Mouse (Mus musculus): ENCODE data around the gene Gpc1.

The Gpc1 gene

DNA sequence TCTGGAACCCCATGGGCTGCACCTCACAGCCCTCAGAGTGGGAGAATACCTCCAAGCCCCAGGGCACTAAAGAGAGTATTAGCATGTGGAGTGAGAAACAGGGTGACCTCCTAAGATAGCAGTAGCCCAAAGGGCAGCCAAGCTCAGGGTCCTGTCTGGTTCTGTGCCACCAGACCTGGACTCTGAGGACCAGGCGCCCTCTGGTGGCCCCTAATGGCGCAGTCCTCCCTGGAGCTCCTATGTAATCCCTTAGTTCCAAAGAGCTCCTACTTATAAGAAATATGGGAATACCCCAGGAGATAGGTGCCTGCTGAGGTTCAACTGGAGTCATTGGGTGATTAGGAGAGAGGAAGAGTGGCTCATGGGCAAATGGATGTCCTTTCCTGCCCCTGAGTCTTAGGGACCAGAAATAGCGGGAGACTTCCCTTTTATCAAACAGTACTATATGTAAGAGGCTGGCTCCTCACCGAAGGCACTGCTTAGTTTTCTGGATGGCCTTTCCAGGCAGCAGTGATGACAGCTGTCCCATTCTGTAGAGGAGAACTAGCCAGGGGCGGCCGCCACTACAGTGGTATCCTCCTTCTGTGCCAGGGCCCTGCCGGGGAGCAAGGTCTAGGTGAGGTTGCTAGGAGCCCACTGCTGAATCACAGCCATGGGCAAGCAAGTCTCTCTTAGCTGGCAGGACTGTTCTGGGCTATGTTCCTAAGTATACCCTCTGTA is 2.7 kb downstream of the Gpc1 start:
- peak; percentile 23 for DNase-seq (ENCODE audit: low spot score)

DNA sequence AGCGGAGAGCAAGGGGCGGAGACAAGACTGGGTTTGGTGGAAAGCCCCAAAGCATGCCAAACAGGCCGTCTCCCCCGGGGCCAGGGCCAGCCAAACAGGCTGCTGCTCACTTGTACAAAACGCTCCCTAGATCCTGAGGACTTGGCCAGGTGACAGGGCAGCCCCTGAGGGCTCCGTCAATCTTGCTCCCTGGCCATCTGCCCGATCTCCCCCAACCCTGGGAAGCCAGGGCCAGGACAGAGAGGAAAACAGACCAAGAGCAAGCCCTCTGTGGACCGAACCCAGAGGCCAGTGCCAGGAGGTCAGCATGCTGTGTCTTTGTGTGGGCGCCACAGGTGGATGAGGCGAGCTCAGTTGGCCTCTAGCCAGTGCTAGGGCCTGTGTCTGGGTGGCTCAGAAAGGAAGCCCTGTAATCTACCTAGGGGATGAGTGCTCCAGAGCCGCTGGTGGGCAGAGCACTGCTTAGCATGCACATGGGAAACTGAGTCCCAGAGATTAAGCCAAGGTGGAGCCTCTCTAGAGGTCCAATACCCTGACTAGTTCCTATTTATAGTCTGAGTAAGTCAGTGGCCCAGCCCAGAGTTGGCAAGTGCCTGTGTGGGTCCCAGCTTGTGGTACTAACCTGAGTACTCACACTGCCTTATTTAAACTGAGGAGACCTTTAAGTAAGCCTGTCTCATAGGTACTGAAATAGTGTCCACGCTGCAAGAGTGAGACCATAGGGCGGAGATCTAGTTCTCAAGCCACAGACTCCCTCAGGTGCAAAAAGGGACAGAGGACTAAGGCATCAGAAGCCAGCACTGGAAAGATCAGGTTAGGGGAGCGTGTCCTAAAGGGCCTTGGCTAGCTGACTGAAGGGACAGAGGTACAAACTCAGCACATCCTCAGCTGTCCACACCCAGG is 6.7 kb downstream of the Gpc1 start:
- no peak for DNase-seq (ENCODE audit: low spot score)

DNA sequence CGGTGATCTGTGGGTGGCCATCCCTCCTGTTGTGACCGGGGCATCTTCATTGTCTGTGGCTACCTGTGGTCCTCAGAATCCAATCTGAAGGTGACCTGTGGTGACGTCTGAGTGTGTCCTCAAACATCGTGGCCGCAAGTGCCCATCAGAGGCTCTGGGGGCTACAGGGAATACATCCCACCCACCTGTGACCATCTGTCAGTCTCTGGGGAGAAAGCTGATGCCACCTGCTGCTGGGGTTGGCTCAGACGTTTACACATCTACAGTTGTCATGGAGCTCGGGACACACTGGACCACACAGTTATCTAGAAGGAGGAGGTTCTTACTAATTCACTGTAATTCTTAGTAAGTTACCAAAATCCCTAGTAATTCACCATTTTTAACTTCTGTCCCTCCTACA is 7.8 kb downstream of the Gpc1 start:
- no peak for DNase-seq (ENCODE audit: low spot score)

DNA sequence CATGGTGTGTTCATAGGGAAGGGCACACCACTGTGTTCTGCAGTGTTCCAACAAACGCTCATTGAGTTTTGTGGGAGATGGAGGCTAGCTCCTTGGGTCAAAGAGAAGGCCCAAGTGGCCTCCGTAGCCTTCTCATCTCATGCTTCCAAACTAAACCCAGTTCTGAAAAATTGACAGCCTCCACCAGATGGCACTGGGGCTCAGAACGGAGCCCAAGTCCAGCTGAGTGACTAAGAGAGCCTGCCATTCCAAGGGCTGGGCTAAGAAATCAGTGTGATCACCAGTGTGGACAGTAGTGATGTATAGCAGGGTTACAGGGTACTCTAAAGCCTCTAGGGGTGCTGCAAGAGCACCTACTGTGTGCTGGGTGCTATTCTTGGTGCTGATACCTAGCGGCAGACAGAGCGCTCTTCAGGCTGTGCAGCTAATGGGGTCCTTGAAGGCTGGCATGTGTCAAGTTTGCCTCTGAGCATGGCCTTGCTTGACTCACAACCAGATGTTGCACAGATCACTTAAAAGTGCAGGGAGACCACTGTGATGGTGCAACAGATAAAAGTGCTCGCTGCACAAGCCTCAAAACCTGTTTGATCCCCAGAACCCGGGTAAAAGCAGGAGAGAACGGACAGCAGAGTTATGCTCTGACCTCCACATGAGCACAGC is 8.9 kb downstream of the Gpc1 start:
- no peak for DNase-seq (ENCODE audit: low spot score)

DNA sequence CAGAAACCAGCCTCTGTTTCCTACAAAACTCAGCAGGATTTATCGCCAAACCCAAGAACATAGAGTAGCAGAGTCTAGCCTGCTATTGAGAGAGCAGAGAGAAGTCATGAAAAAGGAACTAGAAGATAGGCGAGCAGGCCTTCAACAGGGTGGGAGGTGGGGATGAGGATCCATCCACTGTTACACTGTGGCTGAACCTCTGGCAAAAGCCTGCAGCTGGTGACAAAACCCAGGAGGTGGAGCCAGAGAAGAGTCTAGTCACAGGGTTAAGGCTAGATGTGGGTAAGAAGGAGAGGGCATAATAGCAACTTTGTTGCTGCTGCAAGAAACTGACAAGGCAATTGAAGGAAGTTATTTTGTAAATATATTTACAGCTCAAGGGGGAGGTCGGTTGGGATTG is 10.0 kb downstream of the Gpc1 start:
- DNase-seq (ENCODE audit: low spot score): no peak

DNA sequence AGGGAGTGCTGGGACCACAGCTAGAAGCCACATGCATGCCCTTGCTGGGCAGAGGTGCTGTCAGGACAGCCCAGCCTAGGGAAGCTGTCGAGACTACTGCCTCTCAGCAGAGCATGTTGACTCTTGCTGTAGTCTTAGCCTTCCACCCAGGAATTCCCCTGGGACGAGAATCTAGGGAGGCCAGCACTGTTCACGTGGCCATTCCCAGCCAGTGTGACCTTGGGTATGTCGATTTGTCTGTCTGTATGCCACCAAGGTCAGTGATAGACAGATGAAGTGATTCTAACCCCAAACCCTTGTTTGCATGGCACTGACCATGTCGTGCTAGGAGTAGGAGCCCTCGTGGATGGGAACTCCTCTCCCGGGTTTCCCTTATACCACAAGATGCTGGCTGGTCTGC is 14.4 kb downstream of the Gpc1 start:
- no peak for DNase-seq (ENCODE audit: low spot score)

DNA sequence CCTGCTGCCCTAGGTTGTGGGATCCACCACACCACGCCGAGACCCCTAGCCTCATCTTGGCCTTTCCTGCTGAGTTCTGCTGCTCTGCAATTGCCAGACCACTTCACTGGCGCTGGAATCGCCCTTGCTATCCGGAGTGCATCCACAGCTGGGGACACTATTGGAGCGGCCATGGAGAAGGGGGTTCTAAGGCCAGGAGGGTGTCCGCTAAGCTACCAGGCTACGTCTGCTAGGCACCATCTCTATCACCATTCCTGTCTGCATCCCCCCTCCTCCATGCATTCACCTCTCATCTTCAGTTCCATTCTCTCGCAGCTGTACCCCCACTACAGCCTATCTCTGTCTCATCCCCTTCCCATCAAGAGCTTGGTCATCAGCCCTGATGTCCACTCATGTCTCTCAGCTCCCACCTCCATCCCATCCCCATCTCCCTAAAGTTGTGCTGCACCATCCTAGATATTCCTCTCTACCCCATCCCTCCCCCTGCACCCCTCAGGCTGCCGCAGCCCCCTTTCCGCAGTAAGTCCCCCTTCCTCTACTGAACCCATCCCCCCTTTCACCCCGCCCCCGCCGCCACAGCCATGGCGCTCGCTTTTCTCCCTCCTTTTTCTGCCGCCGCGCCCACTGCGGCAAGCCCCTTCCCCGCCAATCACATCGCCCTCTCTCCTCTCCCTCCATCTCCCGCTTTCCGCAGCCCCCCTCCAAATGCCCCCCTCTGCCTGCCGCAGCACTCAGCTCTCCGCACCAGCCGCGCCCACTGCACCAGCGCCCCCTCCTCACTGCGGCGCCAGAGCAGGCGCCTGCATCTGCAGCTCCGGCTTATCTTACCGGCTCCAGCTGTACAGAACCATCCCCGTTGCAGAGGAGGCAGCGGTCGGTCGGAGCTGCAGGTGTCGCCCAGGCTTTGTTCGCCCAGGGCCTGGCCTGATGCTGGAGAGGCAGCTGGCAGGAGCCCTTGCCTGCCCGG is 16.7 kb downstream of the Gpc1 start:
- no peak for DNase-seq (ENCODE audit: low spot score)

DNA sequence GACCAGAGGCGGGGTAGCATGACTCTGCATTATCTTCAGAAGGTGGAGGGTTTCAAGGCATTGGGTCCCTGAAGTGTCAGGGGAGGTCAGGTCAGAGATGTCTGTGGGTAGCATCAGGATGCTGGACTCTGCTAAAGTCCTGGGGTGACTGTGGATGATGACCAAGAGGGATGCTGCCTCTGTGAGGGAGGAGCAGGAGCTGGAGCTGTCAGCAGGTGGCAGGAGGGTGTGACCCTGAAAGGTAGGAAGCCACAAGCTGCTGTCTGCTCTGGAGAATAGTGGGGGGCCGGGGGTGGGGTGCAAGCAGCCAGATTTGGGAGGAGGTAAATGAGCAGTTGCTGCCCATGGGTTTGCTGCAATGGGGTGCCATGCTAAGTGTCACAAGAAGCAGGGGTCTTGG is 18.0 kb downstream of the Gpc1 start:
- DNase-seq (ENCODE audit: low spot score): no peak

DNA sequence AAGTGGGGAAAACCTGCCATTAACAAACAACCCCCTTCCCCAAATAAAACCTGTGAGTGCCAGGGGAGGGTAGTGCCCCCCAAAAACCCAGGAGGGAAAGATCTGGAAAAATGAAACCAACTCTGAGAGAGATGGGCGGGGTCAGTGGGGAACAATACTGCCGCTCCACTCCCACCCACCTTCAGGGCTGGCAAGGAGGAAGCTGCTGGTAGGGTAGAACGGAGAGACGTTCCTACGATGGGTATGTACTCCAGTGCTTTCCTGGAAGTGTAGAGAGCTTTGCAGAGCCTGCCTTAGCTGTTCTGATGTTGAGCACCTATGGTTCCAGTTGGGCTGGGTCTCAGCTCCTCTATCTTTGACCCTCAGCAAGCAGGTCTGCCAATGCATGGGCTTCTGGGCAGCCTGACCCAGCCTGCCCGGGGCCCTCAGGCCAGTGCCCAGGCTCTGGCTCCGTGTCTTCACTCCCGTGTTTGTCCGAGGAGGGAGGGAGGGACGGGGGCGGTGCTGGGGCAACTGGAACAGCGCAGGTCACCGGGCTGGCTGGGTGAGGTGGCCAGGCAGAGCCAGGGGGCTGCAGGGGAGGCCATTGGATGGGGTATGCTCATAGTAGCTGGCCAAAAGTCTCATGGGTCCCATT is 18.6 kb downstream of the Gpc1 start:
- DNase-seq (ENCODE audit: low spot score): no peak

DNA sequence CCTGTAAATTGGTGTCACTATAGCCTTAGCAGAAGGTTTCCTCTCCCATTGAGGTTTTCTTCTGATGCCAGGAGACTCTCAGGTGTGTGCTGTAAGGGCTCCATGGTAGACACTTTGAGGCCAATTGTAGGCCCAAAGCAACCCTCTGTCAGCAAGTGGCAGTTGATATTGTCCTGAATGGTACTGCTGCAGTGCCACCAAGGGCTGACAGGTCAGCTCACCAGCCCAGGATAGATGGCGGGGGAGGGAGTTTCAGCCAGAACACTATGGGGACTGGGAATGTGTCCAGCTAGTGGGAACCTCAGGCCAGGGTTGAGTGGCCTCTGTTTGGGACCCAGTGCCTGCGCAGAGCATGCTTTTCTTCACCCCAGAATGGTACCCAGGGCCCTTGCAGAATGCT is 21.0 kb downstream of the Gpc1 start:
- DNase-seq (ENCODE audit: low spot score): no peak

DNA sequence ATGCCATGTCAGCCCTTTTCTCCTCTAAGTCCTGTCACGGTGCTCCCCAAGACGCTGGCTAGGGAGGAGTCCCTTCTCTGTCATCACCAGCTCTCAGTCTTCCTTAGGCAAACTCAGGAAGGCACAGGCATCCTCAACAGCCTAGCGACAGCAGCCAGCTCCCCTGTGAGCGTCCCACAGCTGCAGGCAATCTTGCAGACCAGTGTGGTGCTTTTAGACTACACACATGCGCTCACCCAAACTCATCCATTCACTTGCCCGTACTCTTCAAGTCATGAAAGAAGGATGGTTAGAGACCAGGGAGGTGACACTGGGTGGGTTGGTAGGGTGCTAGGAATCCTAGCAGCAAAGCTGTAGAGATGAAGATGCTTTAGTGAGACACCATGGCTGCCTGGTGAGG is 30.1 kb downstream of the Gpc1 start:
- DNase-seq (ENCODE audit: low spot score): no peak

DNA sequence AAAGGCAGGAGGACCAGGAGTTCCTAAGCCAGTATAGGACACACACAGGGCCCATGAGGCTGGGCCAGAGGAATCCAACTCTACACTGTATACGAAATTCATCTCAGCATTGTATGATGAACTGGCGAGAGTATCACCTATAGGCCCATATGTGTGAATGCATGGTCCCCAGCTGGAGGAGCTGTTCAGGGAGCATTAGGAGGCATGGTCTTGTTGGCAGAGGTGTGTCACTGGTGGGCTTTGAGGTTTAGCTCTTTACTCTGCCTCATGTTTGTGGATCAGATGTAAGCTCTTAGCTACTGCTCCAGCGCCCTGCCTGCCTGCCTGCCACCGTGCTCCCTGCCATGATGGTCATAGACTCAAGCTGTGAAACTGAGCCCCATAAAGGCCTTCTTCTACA is 31.8 kb downstream of the Gpc1 start:
- DNase-seq (ENCODE audit: low spot score): no peak

DNA sequence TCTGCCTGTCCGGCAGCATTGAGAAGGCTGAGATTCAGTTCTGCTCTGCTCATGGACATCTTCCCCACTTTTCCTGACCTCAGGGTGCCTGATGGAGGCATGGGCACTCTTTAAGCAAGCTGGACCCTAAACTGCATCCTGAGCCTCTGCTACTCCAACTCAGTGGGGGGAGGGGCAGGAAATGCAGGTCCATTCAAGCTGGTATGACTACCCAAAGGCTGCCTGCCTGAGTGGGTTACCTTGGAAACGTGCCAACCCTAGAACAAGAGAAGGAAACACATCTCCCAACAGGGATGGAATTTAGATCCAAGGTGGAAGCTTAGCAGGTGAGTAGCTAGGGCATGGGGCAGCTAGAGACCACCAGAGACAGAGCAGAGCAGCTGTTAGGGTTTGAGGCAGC is 34.7 kb downstream of the Gpc1 start:
- no peak for DNase-seq (ENCODE audit: low spot score)

DNA sequence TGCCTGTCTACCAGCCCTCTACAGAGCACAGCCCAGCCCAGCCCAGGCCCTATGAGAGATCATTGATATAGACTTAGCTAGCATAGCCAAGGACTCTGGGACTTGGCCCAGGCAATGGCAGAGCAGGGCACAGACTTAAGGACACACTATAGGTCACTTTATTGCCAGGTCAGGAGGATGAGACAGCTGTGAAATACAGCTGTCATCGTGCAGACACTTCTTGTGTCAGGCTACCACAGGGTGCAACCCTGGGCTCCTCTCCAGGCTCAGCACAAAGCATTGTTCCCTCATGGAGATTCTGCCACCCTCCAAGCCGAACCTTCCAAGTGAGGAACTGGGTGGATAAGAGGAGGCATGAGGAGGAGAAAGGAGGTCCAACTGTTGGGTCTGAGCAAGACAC is 38.5 kb downstream of the Gpc1 start:
- DNase-seq (ENCODE audit: low spot score): no peak

DNA sequence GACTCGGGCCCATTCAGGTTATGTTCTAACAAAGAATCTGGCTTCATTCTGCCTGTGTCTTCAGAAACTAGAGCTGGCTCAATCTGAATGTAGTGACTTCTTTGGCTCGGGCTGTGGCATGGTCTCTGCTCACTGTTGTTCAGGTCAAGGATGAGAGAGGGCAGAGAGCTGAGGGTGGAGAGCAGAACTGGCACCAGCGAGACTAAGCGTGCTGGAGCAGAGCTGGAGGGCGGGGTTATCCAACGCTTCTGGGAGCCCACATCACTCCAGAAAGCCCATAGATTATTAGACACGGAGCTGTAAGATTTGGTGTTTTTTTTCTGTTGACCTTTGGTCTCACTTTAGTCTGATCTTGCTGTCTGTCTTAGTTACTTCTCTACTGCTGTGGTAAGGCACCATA is 41.2 kb downstream of the Gpc1 start:
- no peak for DNase-seq (ENCODE audit: low spot score)

DNA sequence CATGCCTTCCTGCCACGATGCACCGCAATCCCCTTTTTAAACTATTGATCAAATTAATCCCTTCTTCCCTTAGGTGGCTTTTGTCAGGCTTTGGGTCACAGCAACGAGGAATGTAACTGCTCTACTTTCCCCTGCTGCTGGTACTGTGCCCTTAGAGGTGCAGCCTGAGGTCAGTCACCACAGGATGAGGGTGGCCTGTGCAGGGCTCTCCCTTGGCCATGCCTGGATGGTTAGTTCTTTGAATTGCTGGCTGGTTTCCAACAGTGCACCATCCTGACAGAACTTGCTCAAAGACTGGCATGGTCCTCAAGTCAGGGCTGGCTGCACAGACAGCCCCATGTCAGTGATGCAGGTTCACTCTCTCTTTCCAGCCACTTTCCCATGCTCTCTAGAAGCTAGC is 42.6 kb downstream of the Gpc1 start:
- DNase-seq (ENCODE audit: low spot score): no peak

DNA sequence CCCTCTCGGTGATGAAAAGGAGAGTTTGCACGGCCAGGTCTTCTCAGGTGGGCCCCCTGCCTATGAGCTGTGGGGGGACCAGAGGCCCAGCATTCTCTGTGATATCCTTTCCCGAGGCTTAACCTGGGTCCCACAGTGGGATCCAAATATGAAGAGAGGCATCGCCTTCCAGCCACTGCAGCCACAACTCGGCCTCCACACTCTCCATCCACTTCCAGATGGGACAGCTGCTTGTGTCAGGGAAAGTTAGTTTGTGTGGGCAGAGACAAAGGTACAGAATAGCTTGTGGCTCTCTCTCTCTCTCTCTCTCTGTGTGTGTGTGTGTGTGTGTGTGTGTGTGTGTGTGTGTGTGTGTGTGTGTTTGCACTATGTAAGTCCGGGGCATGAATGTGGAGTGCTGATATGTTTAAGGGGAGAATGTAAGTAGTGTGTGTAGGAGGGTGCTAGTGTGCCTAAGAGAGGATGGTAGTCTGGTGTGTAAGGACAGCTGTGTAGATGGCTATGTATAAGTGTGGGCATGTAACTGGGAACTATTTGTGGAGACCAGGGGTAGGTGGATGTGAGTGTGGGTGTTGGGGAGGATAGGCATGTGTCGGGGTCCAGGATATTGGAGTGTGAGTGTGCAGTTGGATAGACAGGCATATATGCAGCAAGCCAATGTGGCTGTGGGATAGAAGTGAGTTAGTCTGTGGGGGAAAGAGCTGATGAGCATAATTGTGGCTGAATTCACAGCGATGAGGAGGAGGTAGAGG is 44.1 kb downstream of the Gpc1 start:
- no peak for DNase-seq (ENCODE audit: low spot score)

DNA sequence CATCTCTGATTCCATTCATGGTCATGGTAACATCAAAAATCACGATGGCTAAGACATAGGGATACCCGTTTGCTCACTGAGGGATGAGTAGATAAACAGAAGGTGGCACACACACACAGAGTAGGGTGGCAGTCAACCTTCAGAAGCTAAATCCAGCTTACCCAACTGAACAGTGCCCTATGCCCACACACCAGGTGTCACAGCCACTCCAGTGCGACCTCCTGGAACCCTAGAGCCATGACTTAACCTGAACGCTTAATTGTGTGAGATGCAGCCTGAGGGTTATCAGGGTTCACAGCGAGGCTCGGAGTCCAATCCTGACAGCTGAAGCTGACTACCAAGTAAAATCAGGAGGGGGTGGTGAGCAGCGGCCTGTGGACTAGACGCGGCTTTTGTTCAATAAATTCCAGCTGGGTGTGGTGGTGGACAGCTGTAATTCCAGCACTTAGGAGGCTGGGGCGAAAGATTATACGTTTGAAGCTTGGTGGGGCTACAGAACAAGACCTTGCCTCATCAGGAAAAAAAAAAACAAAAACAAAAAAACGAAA is 46.1 kb downstream of the Gpc1 start:
- DNase-seq (ENCODE audit: low spot score): no peak

DNA sequence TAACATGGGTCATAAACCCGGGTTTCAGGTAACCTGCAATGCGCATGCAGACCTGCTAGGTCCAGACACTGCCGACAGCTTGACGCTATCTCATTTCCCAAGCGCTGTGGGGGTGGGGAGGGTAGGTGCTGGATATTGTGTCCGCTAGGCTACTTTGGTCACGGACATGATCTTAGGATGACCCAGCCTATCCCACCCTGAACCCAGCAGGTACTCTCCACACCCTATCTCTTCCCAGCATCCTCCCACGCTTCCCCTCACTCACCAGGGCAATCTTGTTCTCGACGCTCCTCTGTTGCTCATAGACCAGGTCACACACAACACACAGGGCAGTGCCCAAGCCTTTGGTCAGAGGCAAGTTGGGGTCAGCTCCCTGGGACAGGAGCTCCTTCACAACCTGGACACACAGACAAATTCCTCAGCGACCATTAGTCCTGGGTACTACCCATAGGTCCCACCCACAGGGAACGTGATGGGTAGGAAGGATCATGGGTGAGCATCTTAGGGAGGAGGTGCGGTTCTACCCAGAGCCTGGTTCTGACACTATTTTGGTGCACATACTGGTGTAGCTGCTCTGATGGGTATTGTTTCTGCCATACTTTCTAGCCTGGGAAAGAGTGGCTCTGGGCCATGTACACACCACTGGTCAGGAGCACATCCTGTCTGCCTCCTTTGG is 46.8 kb downstream of the Gpc1 start:
- no peak for DNase-seq (ENCODE audit: low spot score)

DNA sequence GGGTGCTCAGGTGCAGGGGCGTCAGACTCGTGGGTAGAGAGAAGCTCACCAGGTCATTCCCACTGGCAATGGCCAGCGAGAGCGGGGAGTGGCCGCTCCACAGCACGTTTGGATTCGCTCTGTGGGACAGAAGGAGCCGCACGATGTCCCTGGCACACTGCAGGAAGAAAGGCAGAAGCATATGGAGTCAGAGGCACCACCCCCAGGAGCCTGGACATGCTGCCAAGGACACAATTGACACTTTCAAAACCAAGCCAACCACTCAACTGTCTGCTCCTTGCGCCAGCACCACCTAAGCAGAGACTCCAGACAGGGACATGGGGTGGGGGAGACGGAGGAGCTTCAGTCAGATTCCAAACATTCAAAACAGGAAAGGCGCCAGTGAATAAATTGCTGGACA is 47.8 kb downstream of the Gpc1 start:
- no peak for DNase-seq (ENCODE audit: low spot score)

Measured in spleen, adult 12 weeks (tissue).